Mouse (Mus musculus) mouse trophoblast stem cell (cell line): ENCODE results near the gene Oas2.
"Not testable (repeated sequence)": the region's sequence is repeated elsewhere in the genome, so short reads cannot be mapped to it uniquely, and the experiment has no call there.

Source experiments
- in situ Hi-C, 2 experiments: fragments of 300-500 bp; cut with MseI, MboI; formaldehyde crosslinking; loops; 2 replicates in 1 of 2; 3 replicates in 1 of 2; pipeline ENCODE4 v1.15.1; 2025

Gene Oas2

GRCm38 (mm10) chr5:120749688-120750087 is at the start of gene Oas2:
Gene Oas2, minus strand, starts transcription at chr5:120749853.
- in situ Hi-C loops: no loop called here

- in situ Hi-C loops: not testable (repeated sequence)
These were observed 49.3 kb upstream of the Oas2 start for GRCm38 (mm10) chr5:120798943-120799342.

GRCm38 (mm10) chr5:120798147-120798546 is 48.5 kb upstream of the Oas2 start:
- in situ Hi-C loops: not testable (repeated sequence)

- in situ Hi-C loops: not testable (repeated sequence)
These were observed 45.9 kb upstream of the Oas2 start, which contains the start of gene Oas1e for GRCm38 (mm10) chr5:120795480-120796034. Gene Oas1e, minus strand, starts transcription at chr5:120795530.

GRCm38 (mm10) chr5:120793043-120793442 is 43.4 kb upstream of the Oas2 start:
- in situ Hi-C loops: no loop called here

- in situ Hi-C loops: no loop called here
These were observed 37.4 kb upstream of the Oas2 start for GRCm38 (mm10) chr5:120787042-120787441.

- in situ Hi-C loops: no loop called here
These were observed 32.8 kb upstream of the Oas2 start for GRCm38 (mm10) chr5:120782446-120782845.

- in situ Hi-C loops: no loop called here
These were observed 32.0 kb upstream of the Oas2 start for GRCm38 (mm10) chr5:120781646-120782045.

GRCm38 (mm10) chr5:120779922-120780321 is 30.3 kb upstream of the Oas2 start:
- in situ Hi-C loops: no loop called here

GRCm38 (mm10) chr5:120778941-120779340 is 29.3 kb upstream of the Oas2 start:
- in situ Hi-C loops: no loop called here

- in situ Hi-C loops: no loop called here
These were observed 27.8 kb upstream of the Oas2 start, which contains the start of gene Oas3 for GRCm38 (mm10) chr5:120777478-120777877. Gene Oas3, minus strand, starts transcription at chr5:120777661.

- in situ Hi-C loops: no loop called here
These were observed 27.1 kb upstream of the Oas2 start for GRCm38 (mm10) chr5:120776801-120777200.

- in situ Hi-C loops: no loop called here
These were observed 25.8 kb upstream of the Oas2 start for GRCm38 (mm10) chr5:120775287-120775985.

- in situ Hi-C loops: no loop called here
These were observed 19.7 kb upstream of the Oas2 start for GRCm38 (mm10) chr5:120769396-120769795.

GRCm38 (mm10) chr5:120765010-120765409 is 15.4 kb upstream of the Oas2 start:
- in situ Hi-C loops: no loop called here

GRCm38 (mm10) chr5:120761901-120762300 is 12.2 kb upstream of the Oas2 start:
- in situ Hi-C loops: no loop called here

GRCm38 (mm10) chr5:120754215-120754614 is 4.6 kb upstream of the Oas2 start:
- in situ Hi-C loops: no loop called here

GRCm38 (mm10) chr5:120752786-120753185 is 3.1 kb upstream of the Oas2 start:
- in situ Hi-C loops: no loop called here

GRCm38 (mm10) chr5:120751206-120751605 is 1.6 kb upstream of the Oas2 start:
- in situ Hi-C loops: no loop called here

- in situ Hi-C loops: no loop called here
These were observed 3.2 kb downstream of the Oas2 start for GRCm38 (mm10) chr5:120746451-120746850.

GRCm38 (mm10) chr5:120742125-120742524 is 7.5 kb downstream of the Oas2 start:
- in situ Hi-C loops: no loop called here

GRCm38 (mm10) chr5:120734380-120734990 is 15.2 kb downstream of the Oas2 start:
- in situ Hi-C loops: no loop called here

GRCm38 (mm10) chr5:120733696-120734095 is 16.0 kb downstream of the Oas2 start:
- in situ Hi-C loops: no loop called here
